Mouse (Mus musculus) cerebellum, postnatal 10 days (tissue): Measurements from ENCODE around the gene Oasl2.
A peak's percentile ranks its signal among the peaks of the same experiment; 100 is the strongest.
"Not testable (repeated sequence)": the region's sequence is repeated elsewhere in the genome, so short reads cannot be mapped to it uniquely, and the experiment has no call there.

Experiments used
- DNase-seq, 2 experiments: peaks; one replicate each; pipeline ENCODE4 v3.0.0; 2021; ENCODE audit warnings: mixed read lengths in 2 of 2

Oasl2 gene

DNA sequence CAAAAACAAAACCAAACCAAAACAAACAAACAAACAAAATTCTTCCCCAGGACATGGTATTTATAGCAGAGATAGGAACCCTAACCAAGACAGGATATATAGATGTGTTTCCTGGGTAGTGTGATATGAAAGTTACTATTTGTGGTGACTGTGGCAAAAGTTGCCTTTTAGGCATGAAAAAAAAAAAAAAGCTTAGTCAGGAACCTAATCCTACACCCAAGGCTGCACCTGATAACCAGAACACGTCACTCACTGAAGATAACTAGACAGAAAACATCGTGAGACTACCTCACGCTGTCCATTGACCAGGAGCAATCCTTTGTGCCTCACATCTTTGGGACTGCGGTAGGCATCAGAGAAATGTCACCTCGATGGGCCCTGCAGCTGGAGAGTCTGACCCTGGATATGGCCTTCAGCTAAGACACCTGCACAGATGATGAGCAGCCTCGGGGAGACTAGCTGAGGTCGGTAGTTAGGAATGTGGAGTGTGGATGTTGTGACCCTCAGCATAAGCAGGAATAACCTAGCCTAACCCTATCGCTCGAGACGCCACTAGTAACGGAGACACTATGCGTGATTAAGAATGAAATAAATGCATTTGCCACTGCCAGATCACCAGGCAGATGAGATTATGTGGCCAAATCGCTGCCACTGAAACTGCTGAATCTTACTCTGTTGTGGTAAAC is at the start of gene Oasl2:
Gene Oasl2 (plus strand): TSS at position 249 of the 686 bp plus-strand sequence.
- DNase-seq = no peak

DNA sequence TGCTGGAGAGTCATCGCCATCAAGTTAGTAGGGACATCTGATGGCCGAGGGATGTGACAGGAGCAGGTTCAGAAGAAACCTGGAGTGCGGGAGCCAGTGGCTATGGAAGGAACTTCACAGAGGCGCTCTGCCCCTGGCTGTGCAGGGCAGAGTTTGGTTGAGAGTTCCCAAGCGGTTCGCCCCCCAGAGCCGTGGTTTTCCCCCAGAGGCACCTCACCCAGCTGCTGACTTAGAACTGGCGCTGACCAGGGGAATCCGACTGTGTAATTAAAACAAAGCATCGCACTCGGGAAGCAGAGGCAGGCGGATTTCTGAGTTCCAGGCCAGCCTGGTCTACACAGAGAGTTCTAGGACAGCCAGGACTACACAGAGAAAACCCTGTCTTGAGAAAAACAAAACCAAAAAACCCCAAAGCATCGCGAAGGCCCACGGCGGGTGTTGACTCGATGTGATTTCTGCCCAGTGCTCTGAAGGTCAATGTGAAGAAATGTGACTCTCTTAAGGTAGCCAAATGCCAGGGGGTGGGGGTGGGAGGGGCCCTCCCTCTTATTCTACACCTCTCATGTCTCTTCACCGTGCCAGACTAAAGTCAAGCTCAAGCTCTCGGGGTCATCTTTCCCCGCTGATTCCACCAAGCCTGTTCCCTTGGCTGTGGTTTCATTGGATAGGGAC is 45.0 kb upstream of the Oasl2 start:
- DNase-seq = no peak

DNA sequence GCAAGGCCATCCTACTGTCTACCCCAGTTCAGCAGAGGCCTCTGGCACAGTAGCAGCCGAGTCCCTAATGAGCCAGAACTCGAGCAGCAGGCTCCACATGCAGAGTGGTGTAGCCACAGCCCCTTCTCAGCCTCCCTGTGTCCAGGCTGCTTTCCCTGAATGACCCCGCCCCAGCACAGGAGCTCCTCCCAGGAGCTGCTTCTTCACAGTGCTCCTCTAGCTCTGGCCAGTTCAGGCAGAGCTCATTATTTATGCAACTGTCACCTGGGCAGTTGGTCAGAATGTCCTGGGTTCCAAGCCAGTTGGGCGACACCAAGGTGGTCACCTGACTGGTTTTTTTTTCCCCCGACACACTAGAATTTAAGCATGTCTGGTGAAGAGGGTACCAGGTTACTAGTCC is 43.4 kb upstream of the Oasl2 start, which contains the start of gene 4930519G04Rik:
Gene 4930519G04Rik (plus strand): TSS at position 301 of the 400 bp plus-strand sequence.
- DNase-seq = not testable (repeated sequence)

DNA sequence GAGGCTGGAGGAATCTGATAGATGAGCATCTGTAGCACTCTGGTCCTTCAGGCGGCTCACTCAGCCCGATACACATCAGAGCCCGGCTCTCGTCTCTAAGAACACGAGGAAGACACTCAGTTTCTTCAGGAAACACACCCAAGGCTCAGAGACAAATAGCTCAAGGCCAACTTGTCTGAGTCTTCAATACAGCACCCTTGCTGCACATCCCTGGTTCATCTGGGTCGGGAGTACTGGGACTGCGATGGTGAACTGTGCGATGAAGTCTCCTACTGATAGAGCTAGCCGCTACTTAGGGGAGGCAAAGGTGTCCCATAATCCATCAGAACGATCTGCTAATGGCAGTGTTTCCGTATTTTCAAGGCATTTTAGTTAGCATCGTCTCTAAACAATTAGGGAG is 38.2 kb upstream of the Oasl2 start, which contains the start of gene Gm9936:
Gene Gm9936 (minus strand): TSS at position 101 of the 400 bp plus-strand sequence.
- peak in 1 of 2 experiments; percentile 1 for DNase-seq

DNA sequence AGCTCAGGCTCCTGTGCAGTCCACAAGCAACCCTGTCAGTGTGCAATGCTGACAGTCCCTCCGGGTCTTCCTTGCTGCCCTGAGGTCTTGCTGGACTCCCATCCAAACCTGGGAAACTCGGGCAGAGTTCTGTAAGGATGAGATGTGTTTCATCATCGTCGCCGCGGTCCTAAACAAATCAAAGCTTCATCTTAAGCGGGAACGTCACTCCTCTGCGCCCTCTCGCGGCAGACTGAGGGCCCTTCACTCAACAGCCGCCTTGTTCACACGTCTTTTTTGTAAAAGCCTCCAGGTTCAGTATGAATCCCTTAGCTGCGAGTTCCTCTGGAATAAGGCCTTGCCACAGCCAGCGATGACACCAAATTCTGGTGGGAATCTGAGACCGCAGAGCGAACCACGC is 37.5 kb upstream of the Oasl2 start:
- peak; percentile 91 to 92 for DNase-seq

DNA sequence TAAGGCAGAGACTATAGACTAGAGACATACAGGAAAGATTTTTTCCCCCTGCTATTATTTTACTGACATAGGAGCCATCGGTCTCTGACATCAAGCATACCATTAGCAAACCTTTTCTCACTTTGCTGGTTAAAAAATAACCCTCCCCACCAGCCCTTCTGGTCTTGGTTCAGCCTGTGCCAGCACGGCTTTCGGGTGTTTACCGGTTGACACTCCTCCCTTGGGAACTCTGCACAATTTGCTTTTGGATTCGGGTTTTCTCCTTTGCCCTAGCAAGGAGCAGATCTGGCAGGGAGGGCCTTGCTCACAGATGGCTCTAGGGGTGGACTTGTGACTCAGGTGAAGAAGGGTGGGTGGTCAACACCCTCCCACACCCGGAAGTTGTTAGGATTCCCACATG is 35.0 kb upstream of the Oasl2 start:
- peak; percentile 16 to 26 for DNase-seq

DNA sequence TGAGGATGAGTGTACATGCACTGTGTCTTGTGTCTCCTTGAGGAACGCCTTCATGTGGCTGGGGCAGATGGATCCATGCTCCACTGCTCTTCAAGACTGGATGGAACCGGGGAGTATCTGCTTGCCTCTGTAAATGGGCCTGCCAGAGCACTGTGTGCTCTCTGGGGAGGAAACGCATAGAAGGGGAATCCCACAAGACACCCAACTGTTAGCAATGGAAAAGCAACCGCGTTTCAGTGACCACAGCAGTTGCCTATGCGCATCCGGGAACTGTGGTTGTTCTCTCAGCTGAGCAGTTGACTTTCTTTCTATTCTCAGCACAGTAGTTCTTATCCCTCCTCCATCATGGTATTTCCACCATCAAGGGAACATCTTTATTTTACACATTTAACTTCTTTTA is 31.9 kb upstream of the Oasl2 start:
- no peak for DNase-seq

DNA sequence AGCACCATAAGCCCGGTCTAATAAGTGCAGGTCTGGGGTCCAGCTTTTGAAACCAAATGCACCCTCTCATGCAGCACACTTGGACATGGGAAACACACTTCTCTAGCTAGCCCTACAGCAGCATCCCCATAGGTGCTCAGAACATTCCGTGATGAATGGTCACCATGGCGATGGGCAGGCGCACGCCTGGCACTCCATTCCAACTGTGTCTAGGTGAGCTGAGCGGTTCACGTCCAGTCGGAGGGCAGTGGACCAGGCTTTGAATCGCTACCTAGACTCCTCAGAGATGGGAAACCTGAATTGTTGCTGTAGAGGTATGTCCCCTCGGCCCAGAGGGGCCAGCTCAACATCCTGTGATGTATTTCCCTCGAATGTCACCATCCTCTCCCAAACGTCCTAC is 31.5 kb upstream of the Oasl2 start:
- no peak for DNase-seq

DNA sequence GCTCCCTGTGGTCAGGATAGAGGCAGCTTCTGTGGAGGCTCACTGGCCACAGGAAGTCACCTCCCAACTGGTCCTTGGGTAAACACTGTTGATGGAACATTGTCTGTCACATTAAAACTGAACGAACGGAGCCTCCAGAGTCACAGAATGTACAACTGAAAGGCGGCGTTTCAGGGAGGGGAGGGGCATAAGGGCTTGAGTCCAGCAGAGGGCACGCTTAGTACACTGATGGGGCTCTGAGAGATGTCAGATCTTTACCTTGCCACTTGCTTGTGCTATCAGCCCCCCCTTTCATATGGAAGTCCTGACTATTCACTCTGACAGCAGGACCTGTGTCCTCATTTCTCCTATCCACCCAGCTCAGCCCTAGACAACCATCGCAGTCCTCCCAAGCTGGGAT is 20.9 kb upstream of the Oasl2 start:
- DNase-seq = peak; percentile 48 to 54

DNA sequence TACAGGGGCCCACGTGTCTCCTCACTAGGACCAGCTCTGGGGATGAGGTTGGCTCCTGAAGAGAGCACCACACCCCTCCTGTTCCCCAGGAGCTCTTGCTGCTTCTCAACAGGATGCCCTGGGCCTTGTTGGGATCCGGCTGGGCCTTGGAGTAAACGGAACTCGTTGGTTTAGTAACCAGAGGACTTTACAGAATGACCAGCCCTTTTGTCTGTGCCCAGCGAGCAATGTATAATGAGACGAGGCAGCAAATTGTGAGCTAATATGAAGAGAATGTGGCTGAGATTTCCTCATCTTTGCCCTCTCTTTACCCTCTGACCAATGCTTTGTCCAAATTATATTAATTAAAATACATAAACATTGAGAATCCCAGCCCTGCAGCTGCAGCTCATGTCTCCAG is 20.4 kb upstream of the Oasl2 start:
- no peak for DNase-seq

DNA sequence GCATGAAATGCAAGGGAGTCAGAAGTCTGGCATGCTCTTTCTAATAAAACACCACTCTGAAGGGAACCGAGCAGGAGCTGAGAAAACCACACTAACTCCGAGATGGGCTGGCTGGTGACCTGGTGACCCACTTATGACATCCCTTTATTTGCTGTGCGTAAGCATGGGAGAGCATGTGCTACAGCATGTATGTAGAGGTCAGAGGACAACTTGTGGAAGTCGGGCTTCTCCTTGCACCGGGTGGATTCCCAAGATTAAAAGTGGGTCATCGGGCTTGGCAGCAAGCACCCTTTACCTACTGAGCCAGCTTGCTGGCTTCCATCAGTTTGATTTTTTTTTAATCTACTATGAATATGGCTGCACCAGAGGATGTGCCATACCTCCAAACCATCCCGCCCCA is 19.2 kb upstream of the Oasl2 start:
- no peak for DNase-seq

DNA sequence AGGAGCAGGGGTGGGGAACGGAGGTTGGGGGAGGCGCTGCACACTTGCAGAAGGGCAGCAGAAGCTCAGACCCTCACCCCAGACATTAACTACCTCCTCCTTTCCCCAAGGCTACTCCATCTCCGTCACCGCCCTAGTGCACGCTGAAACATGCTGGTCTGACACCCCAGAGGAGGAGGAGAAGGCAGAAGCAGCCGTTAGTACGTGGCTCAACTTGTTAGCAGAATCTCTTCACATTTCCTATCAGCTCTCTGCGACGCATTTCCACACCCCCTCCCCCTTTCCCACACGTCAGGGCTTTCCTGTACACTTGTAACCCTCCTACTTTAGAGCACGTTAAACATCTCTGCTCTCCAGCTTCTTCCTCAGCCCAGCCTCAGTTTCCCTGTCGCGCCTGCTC is 17.3 kb upstream of the Oasl2 start:
- DNase-seq = no peak

DNA sequence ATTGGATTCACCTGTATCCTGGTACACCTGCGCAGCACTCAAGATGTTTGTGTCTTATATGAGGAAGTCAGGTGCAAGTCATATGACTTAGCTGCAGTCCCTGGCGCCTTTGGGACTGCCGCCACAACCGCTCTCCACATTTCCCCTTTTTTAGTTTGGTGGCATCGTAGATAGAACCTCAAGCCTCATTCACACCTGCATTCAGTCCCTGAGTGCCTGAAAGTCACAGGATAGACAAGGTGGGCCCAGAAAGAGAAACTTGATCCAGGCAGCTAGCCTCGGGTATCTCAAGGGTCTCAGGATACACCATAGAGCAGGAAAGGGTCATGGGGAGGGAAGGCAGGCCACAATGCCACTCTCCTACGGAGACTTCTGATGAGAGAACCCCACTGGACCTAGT is 14.4 kb upstream of the Oasl2 start:
- not testable (repeated sequence) for DNase-seq

DNA sequence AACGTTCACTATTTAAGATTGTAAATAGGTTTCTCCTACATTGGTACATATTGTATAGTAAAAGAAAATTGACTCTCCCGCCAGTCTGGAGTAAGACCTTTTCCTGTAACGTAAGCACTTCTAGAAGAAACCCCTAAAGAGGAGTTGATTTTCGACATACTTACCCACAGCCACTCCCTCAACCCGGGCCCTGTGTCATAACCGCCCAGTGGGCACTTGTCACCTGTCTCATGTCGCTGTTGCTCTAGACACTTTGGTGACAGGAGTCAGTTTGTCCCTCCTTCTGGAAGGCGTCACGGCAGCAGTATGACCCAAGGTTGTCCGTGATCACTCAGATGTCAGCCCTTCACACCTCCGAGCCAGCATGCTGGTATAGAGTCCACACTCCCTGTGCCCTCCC is 13.7 kb upstream of the Oasl2 start:
- DNase-seq = no peak

DNA sequence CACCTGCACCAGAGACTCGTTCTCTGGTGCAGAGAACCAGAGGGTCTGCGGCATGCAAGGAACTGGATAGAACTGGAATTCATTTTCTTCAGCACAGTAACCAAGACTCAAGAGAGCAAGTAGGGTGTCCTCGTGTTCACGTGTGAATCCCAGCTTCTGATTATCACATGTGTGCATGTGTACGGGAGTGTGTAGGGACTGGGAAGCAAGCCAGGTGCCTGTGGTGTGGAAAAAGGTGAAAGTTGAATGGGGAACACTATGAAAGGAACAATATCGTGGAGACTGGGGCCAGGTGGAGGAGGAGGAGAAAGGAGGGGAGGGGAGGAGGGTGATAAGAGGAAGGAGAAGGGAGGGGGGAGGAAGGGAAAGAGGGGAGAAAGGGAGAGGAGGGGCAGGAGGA is 9.9 kb upstream of the Oasl2 start:
- DNase-seq = peak; percentile 42 to 49

DNA sequence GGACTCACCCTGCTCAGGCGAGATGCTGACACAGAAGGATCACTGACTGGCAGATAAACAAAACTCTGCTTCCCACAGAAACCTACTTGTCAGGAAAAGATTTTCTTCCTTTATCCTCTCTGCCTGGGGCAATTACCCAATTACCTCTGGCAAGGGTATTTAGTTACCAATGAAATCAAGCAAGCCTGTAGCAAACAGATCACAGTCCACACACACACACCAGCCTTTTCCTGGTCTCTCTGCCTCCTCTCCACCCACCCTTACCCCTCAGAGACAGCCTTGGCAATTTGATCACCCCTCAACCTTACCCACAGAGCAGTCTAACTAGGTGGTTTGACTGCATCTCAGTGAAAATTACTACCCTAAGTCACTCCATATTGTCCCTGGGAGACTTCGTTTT is 7.7 kb upstream of the Oasl2 start:
- DNase-seq = no peak

DNA sequence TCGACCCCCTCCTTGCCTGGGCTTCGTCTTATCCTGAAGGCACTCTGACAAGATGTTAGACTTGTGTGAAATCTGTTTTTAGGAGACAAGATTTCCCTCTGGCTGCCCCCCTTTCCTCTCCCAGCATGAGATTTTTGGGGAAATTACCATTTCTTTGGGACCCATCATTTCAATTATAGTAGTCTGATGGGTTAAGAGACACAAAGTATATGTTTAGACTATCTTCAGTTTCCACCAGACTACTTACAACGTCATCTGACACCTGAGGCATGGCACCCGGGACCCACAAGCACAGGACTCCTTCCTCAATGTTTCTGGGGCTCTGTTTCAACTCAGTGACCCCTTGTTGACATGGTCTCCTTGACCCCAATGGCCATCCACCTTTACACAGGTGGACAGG is 1.2 kb upstream of the Oasl2 start:
- DNase-seq = no peak

DNA sequence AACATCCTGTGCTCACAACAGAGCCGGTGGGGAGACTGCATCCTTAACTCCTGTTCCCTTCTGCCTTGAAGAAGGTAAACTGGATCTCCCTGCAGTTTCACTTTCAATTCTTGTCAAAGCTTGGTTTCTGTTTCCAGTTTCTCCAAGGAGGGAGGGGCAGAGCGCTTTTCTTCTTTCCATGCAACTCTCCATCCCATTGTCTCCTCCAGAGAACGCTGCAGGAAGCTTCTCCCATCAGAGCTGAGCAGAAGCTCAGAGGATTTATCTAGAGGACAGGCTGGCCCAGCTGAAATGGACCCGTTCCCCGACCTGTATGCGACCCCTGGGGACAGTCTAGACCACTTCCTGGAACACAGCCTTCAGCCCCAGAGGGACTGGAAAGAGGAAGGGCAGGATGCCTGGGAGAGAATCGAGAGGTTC is 648 bp downstream of the Oasl2 start:
- DNase-seq = no peak

DNA sequence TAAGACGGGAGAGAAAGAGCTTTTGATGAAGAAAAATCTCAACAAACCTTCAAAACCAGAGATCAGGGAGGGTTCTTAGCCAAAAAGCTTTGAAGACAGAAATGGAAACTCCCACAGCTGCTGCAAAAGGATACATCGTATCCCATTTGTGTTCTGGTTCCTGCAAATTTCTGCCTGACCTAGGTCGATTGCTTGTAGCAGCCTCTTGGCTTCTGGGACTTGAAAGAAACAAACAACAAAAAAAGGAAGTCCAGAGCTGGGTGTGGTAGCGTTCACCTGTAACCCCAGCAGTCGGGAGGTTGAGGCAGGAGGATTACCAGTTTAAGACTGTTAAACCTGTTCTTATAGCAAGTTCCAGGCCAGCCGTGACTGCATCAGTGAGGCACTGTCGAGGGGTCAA is 2.1 kb downstream of the Oasl2 start:
- no peak for DNase-seq

DNA sequence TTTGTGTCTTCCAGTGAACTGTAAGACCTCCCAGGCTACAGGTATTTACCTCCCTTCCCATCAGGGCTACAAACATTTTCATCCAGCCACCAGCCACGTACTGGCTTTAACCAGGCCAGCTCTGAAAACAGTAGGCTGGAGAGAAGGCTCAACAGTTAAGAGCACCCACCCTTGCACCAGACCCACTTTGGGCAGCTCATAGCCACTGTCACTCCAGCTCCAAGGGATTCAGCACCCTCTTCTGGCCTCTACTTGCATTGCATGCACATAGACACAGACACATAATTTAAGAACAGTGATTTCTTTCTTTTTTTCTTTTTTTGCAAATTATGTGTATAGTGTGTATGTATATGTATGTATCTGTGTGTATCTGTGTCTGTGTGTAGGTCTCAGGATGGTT is 5.7 kb downstream of the Oasl2 start:
- DNase-seq = peak; percentile 79 to 82

DNA sequence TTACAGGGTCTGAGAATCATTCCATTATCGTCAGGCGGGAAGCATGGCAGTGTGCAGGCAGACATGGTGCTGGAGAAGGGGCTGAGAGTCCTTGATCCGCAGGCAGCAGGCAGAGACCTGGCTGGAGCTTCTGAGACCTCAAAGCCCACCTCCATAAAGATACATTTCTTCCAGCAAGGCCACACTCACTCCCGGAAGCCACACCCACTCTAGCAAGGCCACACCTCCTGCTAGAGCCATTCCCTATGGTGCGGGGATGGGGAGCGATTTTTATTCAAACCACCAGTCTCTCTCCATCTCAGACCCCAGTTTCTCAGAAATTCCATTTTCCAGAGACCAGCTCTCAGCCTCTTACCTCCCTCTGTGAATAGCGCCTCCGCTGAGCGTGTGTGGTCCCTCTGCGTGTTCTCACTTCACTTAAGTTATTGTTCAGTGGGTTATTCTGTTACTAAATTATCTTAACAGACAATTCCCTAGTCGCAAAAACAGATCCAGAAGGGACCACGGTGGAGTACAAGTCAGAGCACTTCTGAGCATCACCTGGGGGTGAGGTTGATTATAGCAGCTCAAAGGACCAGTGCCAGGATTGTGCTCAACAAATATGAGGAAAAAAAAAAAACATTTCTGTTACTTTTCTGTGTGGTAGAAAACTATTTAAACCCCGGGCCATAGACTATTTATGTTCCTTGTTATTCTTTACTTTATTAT is 12.0 kb downstream of the Oasl2 start:
- no peak for DNase-seq

DNA sequence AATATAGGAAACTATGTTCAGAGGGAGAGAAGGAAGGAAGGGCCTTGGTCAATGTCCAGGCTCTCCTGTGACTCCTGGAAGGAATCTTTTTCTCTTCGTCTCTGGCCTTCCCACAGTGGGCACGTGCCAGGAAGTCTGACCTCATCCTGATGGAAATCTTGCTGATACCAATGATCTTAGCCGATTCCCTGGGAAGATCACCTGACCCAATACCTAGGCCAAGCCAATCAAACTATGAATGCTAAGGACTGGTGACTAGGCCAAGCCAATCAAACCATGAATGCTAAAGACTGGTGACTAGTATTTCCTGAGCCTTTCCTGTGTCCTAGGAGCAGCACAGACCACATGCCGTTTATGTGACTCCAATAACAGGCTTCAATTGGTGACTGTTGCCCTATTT is 16.9 kb downstream of the Oasl2 start:
- no peak for DNase-seq

DNA sequence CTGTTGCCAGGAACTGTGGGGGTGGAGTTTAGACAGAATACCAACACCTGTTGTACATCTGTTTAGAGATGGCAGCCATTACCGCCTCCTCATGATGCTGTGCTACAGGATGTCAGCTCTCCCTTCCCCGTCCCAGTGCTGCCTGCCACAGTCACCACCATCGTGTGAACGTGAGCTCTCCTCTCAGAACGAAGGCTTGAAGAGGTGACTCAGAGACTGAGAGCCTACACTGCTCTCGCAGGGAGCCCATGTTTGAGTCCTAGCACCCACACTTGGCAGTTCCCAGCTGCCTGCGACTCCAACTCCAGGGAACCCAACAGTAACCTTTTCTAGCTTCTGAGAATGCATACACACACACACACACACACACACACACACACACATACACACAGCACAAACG is 18.1 kb downstream of the Oasl2 start:
- DNase-seq = no peak

DNA sequence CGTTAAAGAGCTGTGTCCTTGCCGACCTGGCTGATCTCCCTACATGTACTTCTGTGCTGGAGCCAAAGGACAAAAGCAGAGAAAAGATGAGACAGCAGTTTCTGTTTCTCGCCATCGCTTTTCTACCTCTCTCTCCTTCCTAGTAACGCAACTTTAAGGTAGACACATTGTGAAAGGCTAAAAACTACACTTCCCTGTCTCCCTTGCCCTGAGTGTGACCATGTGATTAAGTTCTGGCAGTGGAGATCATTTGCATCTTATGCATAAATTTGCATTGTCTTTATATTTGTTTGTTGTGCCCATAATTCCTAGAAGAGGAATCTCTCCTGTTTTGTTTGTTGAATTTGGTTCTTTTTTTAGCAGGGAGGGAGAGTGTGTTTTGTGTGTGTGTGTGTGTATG is 19.1 kb downstream of the Oasl2 start:
- DNase-seq = no peak
